Mouse (Mus musculus) heart, postnatal 4 days (tissue): ENCODE measurements at regions not wholly inside any gene's neighbourhood (a gene's known extent, or its start where the extent isn't known, plus 50 kb on each side); places are given as distances from the start of the nearest gene placed in this dataset.

Source experiments
- DNase-seq: peaks from one replicate; pipeline ENCODE4 v3.0.0; 2021

DNA sequence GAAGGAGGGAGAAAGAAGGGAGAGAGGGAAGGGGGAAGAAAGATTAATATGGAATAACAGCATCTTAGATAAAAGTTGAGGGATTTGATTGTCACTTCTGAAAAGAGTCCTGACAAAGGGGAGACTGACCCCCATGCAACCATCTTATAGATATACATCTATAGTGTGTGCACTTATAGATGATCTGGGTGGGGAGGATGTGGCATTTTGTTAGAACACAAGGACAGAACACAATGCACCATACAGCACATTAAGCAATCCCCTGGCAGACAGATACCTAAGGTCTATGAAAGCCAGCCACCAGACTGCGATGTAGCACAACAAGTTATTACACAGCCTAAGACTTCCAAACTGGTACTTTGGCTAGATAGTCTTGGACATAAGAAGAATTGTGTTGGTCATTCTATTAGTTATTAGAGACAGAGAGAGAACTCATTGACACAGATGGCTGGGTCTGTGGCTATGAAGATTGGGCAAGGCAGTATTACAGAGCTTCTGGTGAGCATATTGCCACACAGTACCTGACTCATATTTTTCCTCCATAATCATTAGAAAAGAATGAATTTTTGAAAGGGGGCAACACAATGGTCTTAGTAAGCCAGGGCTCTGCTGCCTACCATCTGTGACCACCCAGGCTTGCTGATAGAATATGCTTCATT is 126.3 kb upstream of the Itgb1 start:
- no peak for DNase-seq

DNA sequence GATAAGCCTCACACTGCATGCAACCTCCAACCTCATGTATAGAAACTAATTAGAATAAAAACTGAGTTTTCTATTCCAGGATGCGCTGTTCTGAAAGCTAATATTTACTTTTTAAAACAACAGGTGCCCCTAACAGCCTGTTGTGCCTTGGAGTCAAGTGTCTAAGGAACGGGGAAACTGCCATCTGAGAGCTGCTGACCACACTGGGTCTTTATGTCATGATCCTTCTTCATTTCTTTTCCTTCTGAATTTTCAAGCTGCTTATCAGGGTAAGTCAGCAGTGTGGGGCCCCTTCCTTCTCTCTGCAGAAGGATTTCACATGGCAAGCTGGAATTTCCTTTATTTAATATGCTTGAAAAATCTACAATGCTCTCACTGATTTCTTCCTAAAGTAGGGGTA is 125.0 kb upstream of the Itgb1 start:
- no peak for DNase-seq

DNA sequence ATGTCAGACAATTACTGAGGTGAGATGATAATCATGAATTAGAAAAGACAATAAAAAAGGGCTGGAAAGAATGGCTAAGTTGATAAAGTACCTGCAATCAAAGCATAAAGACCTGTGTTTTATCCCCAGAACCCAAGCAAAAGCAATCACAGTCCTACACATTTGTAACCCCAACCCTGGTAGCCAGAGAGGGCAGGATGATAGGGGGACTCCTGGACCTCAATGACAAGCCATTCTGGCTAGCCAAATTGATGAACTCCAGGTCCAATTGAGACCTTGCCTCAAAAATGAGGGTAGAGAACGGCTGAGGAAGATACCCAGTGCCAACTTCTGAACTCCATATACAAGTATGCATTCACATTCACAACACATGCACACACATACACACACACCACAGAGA is 124.4 kb upstream of the Itgb1 start:
- no peak for DNase-seq

DNA sequence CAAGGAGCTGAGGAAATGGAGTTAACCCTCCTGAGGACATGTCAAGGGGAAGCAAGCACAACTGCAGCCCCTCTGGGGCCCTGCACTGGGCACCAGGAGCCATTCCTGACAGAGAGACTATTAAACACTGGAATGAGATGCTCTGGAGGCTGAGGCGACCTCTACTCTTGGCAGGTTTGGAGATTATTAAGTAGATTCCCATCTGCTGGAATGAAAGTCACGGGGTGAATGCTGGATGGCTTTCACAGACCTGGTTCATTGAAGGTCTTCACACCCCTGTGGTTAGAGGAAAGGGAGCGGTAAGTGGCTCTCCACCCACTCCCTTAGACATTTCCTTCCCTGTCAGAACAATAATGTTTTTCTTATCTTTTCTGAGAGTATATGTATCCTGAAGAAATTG is 122.8 kb upstream of the Itgb1 start:
- DNase-seq: peak; percentile 14

- peak; percentile 4 for DNase-seq
Measured at GRCm38 (mm10) chr8:128563744-128564143, 121.7 kb upstream of the Itgb1 start.

GRCm38 (mm10) chr8:128572291-128572690 is 113.2 kb upstream of the Itgb1 start:
- DNase-seq: no peak

DNA sequence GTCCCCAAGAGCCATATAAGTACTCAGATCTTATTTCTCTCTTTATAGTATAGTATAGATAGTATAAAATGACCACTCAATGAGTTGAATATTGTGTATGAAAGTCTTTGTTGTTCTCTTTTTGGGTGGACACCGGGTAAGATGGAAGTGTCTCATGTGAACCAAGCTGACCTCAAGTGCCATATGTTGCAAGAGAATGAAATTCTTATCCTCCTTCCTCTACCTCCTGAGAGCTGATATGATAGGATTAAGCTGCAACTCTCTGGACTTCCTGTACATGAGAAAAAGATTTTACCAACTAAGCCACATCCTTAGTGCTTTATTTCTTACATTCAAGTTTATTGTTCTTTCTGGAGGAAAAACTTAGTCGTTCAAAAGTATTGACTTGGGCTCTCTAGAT is 91.3 kb upstream of the Itgb1 start:
- DNase-seq: no peak

DNA sequence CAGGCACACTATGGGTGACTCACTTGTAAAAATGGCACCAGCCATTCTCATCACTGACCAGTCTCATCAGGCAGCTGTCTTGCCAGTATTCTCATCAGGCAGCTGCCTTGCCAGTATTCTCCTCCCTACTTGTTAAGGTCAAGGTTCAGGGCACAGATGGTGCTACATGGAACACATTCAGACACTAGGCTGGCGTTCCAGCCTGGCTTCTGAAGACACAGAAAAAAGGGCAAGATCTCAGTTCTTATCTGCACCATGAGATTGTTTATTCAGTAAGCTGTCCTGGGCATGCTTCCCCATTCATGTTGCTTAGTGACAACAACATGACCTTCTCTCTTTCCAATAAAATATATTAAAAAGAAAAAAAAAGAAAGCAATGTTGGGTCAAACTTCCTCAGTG is 90.7 kb upstream of the Itgb1 start:
- no peak for DNase-seq

DNA sequence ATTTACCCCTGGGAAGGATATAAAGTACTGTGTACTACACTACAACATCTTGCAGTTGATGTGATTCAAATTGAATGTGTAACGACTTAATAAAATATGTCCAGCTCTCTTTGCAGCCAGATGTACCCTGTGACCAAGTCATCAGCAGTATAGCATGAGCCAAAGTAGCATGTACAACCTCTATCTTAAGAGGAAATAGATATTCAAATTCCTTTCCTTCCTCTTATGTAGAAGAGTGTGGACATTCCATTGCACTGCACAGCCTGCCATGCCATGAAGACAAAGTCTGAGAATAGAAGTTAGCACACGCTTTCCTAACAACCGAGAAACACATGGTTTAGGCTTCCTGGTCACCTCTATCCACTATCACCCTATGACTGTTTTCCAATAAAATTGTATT is 79.9 kb upstream of the Itgb1 start:
- DNase-seq: no peak

DNA sequence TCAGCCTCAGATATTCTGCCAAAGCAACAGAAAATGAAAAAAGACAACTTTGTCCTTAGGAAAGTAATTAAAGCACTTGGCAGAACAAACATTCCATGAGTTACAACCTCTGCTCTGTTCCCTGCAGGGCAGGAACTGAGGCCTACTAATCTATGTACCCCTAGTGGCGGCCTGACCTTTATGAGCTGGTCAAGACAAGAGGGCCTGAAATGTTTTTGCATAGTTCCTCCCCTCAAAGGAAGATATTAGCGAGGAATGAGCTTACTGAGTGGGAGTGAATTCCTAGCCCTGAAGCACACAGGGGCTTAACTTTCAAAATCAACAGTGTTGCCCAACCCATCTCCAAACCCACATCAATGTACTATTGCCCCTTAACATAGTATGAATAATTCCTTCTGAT is 76.6 kb upstream of the Itgb1 start:
- DNase-seq: no peak

- DNase-seq: no peak
Measured at GRCm38 (mm10) chr8:128612607-128613006, 72.8 kb upstream of the Itgb1 start.

- no peak for DNase-seq
Measured at GRCm38 (mm10) chr8:128617854-128618253, 67.6 kb upstream of the Itgb1 start.

GRCm38 (mm10) chr8:128619086-128619485 is 66.4 kb upstream of the Itgb1 start:
- no peak for DNase-seq
